Mouse (Mus musculus) heart, adult 2 months (tissue): ENCODE data around the gene Cdh4. TPM values are rescaled to one million over a fixed set of nuclear protein-coding genes. Genes with fewer than 3 reads are reported as not detected.

Experiments
- DNase-seq, 2 experiments: peaks; one replicate each; pipeline ENCODE4 v3.0.0; 2021
- H3K27ac ChIP-seq: fragments of 200-600 bp; 2 replicates; pipeline ENCODE4 v1.8.1; 2022
- H3K27me3 ChIP-seq: fragments of 200-500 bp; 2 replicates; pipeline ENCODE4 v1.6.1; 2012; ENCODE audit warnings: mild to moderate bottlenecking, low read length, inconsistent platforms, mixed read lengths; ENCODE audit not compliant: control insufficient read depth, insufficient read depth
- H3K36me3 ChIP-seq: fragments of 200-500 bp; 2 replicates; pipeline ENCODE4 v1.6.1; 2012; ENCODE audit warnings: low read length, inconsistent platforms; ENCODE audit not compliant: control insufficient read depth, insufficient read depth
- H3K4me1 ChIP-seq: fragments of 200-500 bp; 2 replicates; pipeline ENCODE4 v1.6.1; 2011; ENCODE audit warnings: low read length; ENCODE audit not compliant: control insufficient read depth, insufficient read depth
- H3K4me3 ChIP-seq: fragments of 200-600 bp; 2 replicates; pipeline ENCODE4 v1.8.1; 2022
- H3K79me2 ChIP-seq: fragments of 200-500 bp; replicated peaks from 2 replicates; pipeline ENCODE4 v1.6.1; 2012; ENCODE audit warnings: mild to moderate bottlenecking, inconsistent platforms, low read length, moderate library complexity, mixed read lengths; ENCODE audit not compliant: control insufficient read depth, insufficient read depth
- H3K9ac ChIP-seq: fragments of 200-500 bp; 2 replicates; pipeline ENCODE4 v1.6.1; 2012; ENCODE audit warnings: low read depth, mild to moderate bottlenecking, control low read depth, inconsistent platforms, low read length, mixed read lengths
- CTCF ChIP-seq: fragments of 200-600 bp; IDR thresholded peaks from 2 replicates; pipeline ENCODE4 v1.8.1; 2022; ENCODE audit warnings: antibody characterized with exemption, mild to moderate bottlenecking, moderate library complexity
- EP300 ChIP-seq: fragments of 200-500 bp; IDR thresholded peaks from 2 replicates; pipeline ENCODE4 v1.6.1; 2011; ENCODE audit warnings: low read depth, low read length, control low read depth; ENCODE audit not compliant: insufficient read depth
- POLR2A ChIP-seq: fragments of 200-500 bp; IDR thresholded peaks from 2 replicates; pipeline ENCODE4 v1.6.1; 2011; ENCODE audit warnings: mild to moderate bottlenecking, low read depth, low read length, control low read depth; ENCODE audit not compliant: insufficient read depth
- WGBS: fragments of 180-500 bp; shearing (Covaris S2); methylation state at CpG from one replicate; pipeline ENCODE4 v1.1.7; 2018; 5-methylcytosine and 5-hydroxymethylcytosine counted together
- intact Hi-C: fragments of 180-260 bp; cut with DNase I; formaldehyde crosslinking; loops from one replicate; pipeline ENCODE4 v1.15.1; 2025
- polyA plus RNA-seq: library from polyadenylated mRNA; depleted of rRNA; stranded (reverse); fragments of >200 nt; gene quantifications from 2 replicates; pipeline ENCODE4 v1.2.3, GENCODE M21; 2012
- total RNA-seq, 2 experiments: library from RNA; stranded (reverse); gene quantifications; 2 replicates each; pipeline ENCODE4 v1.2.3; 2021

The Cdh4 gene
- total and polyA plus RNA-seq, 3 experiments = 0.90 to 1.2 (median 0.93) TPM

- TF ChIP-seq POLR2A (no peak), CTCF (no peak), EP300 (no peak)
- Histone ChIP-seq H3K27ac (no peak overlapping the region), H3K4me1 (no peaks in the 10 kb centered on the region), H3K36me3 (no peaks in the 10 kb centered on the region), H3K9ac (no peak overlapping the region), H3K79me2 (no peaks in the 10 kb centered on the region), H3K27me3 (no peaks in the 10 kb centered on the region), H3K4me3 (no peak overlapping the region)
- WGBS = 65% methylated on average over 9 of the region's 9 CpGs
- intact Hi-C loops = no loop called here
- DNase-seq = no peak
Measured at GRCm38 (mm10) chr2:179694936-179695335, 252.7 kb downstream of the Cdh4 start.

- Histone ChIP-seq H3K79me2 (no peaks in the 10 kb centered on the region), H3K9ac (no peak overlapping the region), H3K36me3 (no peaks in the 10 kb centered on the region), H3K4me3 (no peak overlapping the region), H3K27ac (no peak overlapping the region), H3K27me3 (no peaks in the 10 kb centered on the region), H3K4me1 (no peaks in the 10 kb centered on the region)
- DNase-seq = no peak
- 62% methylated on average over 8 of the region's 8 CpGs for WGBS
- TF ChIP-seq CTCF = no peak
- no peak for TF ChIP-seq EP300
- intact Hi-C loops = no loop called here
Measured at GRCm38 (mm10) chr2:179697601-179698000, 255.4 kb downstream of the Cdh4 start.

GRCm38 (mm10) chr2:179698196-179698985 lies 256.2 kb downstream of the Cdh4 start:
- DNase-seq = no peak
- Histone ChIP-seq H3K79me2 (no peaks in the 10 kb centered on the region), H3K9ac (no peak overlapping the region), H3K4me3 (no peak overlapping the region), H3K27me3 (no peaks in the 10 kb centered on the region), H3K4me1 (no peaks in the 10 kb centered on the region), H3K36me3 (no peaks in the 10 kb centered on the region), H3K27ac (no peak overlapping the region)
- TF ChIP-seq POLR2A = no peak
- no peak for TF ChIP-seq CTCF
- 37% methylated on average over 12 of the region's 12 CpGs for WGBS
- intact Hi-C loops = no loop called here

- H3K79me2 ChIP-seq = no peaks in the 10 kb centered on the region
- no peaks in the 10 kb centered on the region for H3K4me1 ChIP-seq
- WGBS = 83% methylated on average over 11 of the region's 11 CpGs
- no peak overlapping the region for H3K9ac ChIP-seq
- no peaks in the 10 kb centered on the region for H3K36me3 ChIP-seq
- no peak for DNase-seq
- no peak overlapping the region for H3K4me3 ChIP-seq
- no peaks in the 10 kb centered on the region for H3K27me3 ChIP-seq
- intact Hi-C loops = no loop called here
- H3K27ac ChIP-seq = no peak overlapping the region
- TF ChIP-seq CTCF (no peak), EP300 (no peak), POLR2A (no peak)
Measured at GRCm38 (mm10) chr2:179705043-179705442, 262.8 kb downstream of the Cdh4 start.

GRCm38 (mm10) chr2:179705461-179705860 lies 263.2 kb downstream of the Cdh4 start:
- Histone ChIP-seq H3K79me2 (no peaks in the 10 kb centered on the region), H3K27ac (no peak overlapping the region), H3K4me3 (no peak overlapping the region), H3K9ac (no peak overlapping the region), H3K36me3 (no peaks in the 10 kb centered on the region), H3K4me1 (no peaks in the 10 kb centered on the region), H3K27me3 (no peaks in the 10 kb centered on the region)
- DNase-seq = no peak
- WGBS = 59% methylated on average over 7 of the region's 7 CpGs
- intact Hi-C loops = no loop called here
- TF ChIP-seq EP300 (no peak), POLR2A (no peak), CTCF (no peak)

GRCm38 (mm10) chr2:179706616-179707015 lies 264.4 kb downstream of the Cdh4 start:
- no peaks in the 10 kb centered on the region for H3K4me1 ChIP-seq
- no peaks in the 10 kb centered on the region for H3K36me3 ChIP-seq
- H3K27me3 ChIP-seq = no peaks in the 10 kb centered on the region
- H3K79me2 ChIP-seq = no peaks in the 10 kb centered on the region
- no peak for DNase-seq
- intact Hi-C loops = no loop called here
- H3K4me3 ChIP-seq = no peak overlapping the region
- H3K27ac ChIP-seq = no peak overlapping the region
- TF ChIP-seq EP300 (no peak), CTCF (no peak), POLR2A (no peak)
- no peak overlapping the region for H3K9ac ChIP-seq
- 89% methylated on average over 3 of the region's 3 CpGs for WGBS
